ENCODE assay signal across 18 mouse cellular contexts in genomic region chr11:61992671-61993285, GRCm38 (mm10).
"Had no signal": no experiment of that assay in that cellular context is flagged by ENCODE, and none has a peak within 500 bp of the region (broad histone marks: within the 10 kb centered on the region; RNA-seq: fewer than 3 reads in every experiment).

No protein-coding gene starts in this region.

- H3K4me1 ChIP-seq: midbrain, embryonic 15.5 days; neural tube, embryonic 13.5 days; neural tube, embryonic 15.5 days had no signal

- H3K9ac ChIP-seq: lung, embryonic 14.5 days; midbrain, embryonic 13.5 days; midbrain, embryonic 15.5 days; neural tube, embryonic 13.5 days; neural tube, embryonic 15.5 days had no signal

- H3K9me3 ChIP-seq: midbrain, embryonic 13.5 days; midbrain, embryonic 15.5 days; neural tube, embryonic 13.5 days; neural tube, embryonic 15.5 days had no signal

- DNase-seq: lung, adult 18-20 months; lung, embryonic 14.5 days; lung, postnatal 10 days; lung, postnatal 4 days; retina, postnatal 1 day; right cerebral cortex, adult 18-20 months; right cerebral cortex, postnatal 25 days; right cerebral cortex, postnatal 4 days; spleen, adult 18-20 months; thymus, adult 2 months; thymus, postnatal 25 days; thymus, postnatal 4 days had no signal

- H3K27me3 ChIP-seq: megakaryocyte, embryonic 14.5 days; midbrain, embryonic 13.5 days; midbrain, embryonic 15.5 days; neural tube, embryonic 13.5 days; neural tube, embryonic 15.5 days had no signal

- H3K27ac ChIP-seq: midbrain, embryonic 13.5 days; midbrain, embryonic 15.5 days; neural tube, embryonic 13.5 days; neural tube, embryonic 15.5 days had no signal

- H3K4me3 ChIP-seq: megakaryocyte, embryonic 14.5 days; midbrain, embryonic 13.5 days; midbrain, embryonic 15.5 days; neural tube, embryonic 13.5 days; neural tube, embryonic 15.5 days had no signal

- H3K36me3 ChIP-seq: midbrain, embryonic 13.5 days; midbrain, embryonic 15.5 days; neural tube, embryonic 13.5 days; neural tube, embryonic 15.5 days had no signal

- ATAC-seq: midbrain, embryonic 13.5 days; midbrain, embryonic 15.5 days had no signal

- H3K4me2 ChIP-seq: lung, embryonic 14.5 days; midbrain, embryonic 11.5 days; midbrain, embryonic 13.5 days; midbrain, embryonic 15.5 days; neural tube, embryonic 13.5 days; neural tube, embryonic 15.5 days had no signal
